Mouse (Mus musculus) intestine, postnatal 0 days (tissue): Measurements from ENCODE around the gene Ensa. TPM values are rescaled to one million over a fixed set of nuclear protein-coding genes. Genes with fewer than 3 reads are reported as not detected.

Experiments used
- ATAC-seq: fragments of 200-750 bp; cut with Nextera tagmentation; 2 replicates; pipeline ENCODE4 v1.8.0; 2017; ENCODE audit warnings: mild to moderate bottlenecking, moderate TSS enrichment, moderate library complexity
- H3K27ac ChIP-seq: fragments of 300-500 bp; sonication (generic); 2 replicates; pipeline ENCODE4 v1.5.1; 2014; ENCODE audit warnings: mild to moderate bottlenecking, low read depth, low read length, moderate library complexity
- H3K27me3 ChIP-seq: fragments of 300-500 bp; sonication (generic); replicated peaks from 2 replicates; pipeline ENCODE4 v1.6.1; 2014; ENCODE audit warnings: low read length, mixed read lengths; ENCODE audit not compliant: control insufficient read depth, insufficient read depth
- H3K36me3 ChIP-seq: fragments of 300-500 bp; sonication (generic); 2 replicates; pipeline ENCODE4 v1.6.1; 2014; ENCODE audit warnings: mild to moderate bottlenecking, moderate library complexity; ENCODE audit not compliant: control insufficient read depth, insufficient read depth
- H3K4me1 ChIP-seq: fragments of 300-500 bp; sonication (generic); replicated peaks from 2 replicates; pipeline ENCODE4 v1.6.1; 2014; ENCODE audit warnings: antibody characterized with exemption, low read length, mixed read lengths; ENCODE audit not compliant: control insufficient read depth, insufficient read depth
- H3K4me2 ChIP-seq: fragments of 300-500 bp; sonication (generic); replicated peaks from 2 replicates; pipeline ENCODE4 v1.6.1; 2014; ENCODE audit warnings: low read depth, mild to moderate bottlenecking, moderate library complexity
- H3K4me3 ChIP-seq: fragments of 300-500 bp; sonication (generic); 2 replicates; pipeline ENCODE4 v1.5.1; 2014; ENCODE audit warnings: low read depth, low read length
- H3K9ac ChIP-seq: fragments of 300-500 bp; sonication (generic); 2 replicates; pipeline ENCODE4 v1.6.1; 2014; ENCODE audit warnings: mild to moderate bottlenecking, low read depth, low read length
- H3K9me3 ChIP-seq: fragments of 300-500 bp; sonication (generic); 2 replicates; pipeline ENCODE4 v1.6.1; 2016; ENCODE audit warnings: mixed run types; ENCODE audit not compliant: control insufficient read depth
- CTCF ChIP-seq: sonication (generic); IDR thresholded peaks from 2 replicates; pipeline ENCODE4 v1.5.1; 2016; ENCODE audit warnings: low read depth, mild to moderate bottlenecking, control low read depth, antibody characterized with exemption, moderate library complexity
- WGBS: fragments of 180-500 bp; shearing (Covaris S2); extraction: QIAGEN DNeasy Blood & Tissue Kit; methylation state at CpG from one replicate; pipeline ENCODE4 v1.1.7; 2014; 5-methylcytosine and 5-hydroxymethylcytosine counted together
- polyA plus RNA-seq: library from polyadenylated mRNA; unstranded; fragments of >200 nt; fragmentation: Nextera tagmentation; extraction: Ambion mirVana; gene quantifications from 2 replicates; pipeline ENCODE4 v1.2.1, GENCODE M21; 2015

The Ensa gene
- polyA plus RNA-seq, 1 experiment from 2014 or later: 44.0 TPM

DNA sequence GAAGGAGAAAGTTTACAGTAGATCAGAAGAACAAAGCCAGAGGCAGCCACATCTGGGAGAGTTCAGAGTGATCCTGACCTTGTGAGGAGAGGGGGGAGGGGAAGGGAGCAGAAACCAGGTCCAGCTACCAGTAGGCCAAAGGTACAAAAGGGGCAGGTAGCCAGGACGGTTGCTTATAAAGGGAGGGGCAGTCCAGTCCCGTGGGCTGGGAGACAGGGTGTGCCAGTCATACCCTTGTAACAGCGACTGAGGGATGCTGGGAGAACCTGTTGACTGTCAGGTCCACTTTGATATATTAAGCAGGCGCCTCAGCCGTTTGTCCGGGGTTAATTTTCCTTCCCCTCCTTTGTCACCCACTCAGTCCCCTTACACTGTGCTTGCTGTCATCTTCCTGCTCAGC, 50.0 kb downstream of the Ensa start:
- ATAC-seq: peak; percentile 78
- Histone ChIP-seq H3K27ac (peak overlapping the region; percentile 96), H3K4me1 (peaks cover 29% of the 10 kb centered on the region), H3K9ac (peak overlapping the region; percentile 12; the same call in 1 of the 2 replicates), H3K4me3 (no peak overlapping the region), H3K27me3 (no peaks in the 10 kb centered on the region), H3K4me2 (peak overlapping the region; percentile 59; the same call in 1 of the 2 replicates), H3K9me3 (no peaks in the 10 kb centered on the region), H3K36me3 (0 out of 2 replicates have a peak, but pooled peaks cover 10% of the 10 kb centered on the region)
- 1% methylated on average over 6 of the region's 6 CpGs for WGBS
- TF ChIP-seq CTCF: no peak

DNA sequence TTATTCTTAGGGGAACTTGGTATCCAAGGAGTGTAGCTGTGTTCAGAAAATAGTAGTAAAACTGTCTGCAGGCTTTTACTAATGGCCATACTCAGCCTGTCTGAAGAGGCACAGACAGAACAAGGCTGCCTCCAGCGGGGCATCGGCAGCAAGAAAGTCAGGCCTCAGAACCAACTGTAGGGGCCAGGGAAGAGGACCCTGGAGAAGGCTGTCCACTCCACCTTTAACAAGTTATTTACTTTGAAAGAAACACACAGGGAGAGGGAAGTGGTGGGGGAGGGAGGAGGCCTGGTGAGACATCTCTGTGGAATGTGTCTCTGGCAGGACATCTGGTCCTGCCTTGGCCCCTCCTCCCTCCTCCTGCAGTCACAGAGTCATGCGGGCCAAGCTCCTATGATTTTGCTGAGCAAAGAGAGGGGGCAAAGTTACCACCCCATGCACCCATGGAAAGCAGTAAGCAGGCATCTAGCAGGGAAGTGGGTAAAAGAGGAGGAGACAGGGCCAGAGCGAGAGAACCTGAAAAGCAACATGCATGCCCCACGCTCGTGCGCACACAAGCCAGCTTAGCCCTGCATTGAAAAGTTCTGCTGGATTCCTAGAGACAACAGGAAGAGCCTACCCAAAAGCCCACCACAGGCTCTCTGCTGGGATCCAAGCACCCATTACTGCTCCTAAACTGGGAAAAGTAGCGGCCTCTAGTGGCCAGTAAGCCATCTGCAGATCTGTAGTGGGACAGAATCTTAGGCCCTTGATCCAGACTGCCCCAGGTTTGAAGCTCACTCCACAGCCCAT, 50.7 kb downstream of the Ensa start:
- no peaks in the 10 kb centered on the region for H3K27me3 ChIP-seq
- H3K4me1 ChIP-seq: peaks cover 29% of the 10 kb centered on the region
- TF ChIP-seq CTCF: peak; percentile 91

DNA sequence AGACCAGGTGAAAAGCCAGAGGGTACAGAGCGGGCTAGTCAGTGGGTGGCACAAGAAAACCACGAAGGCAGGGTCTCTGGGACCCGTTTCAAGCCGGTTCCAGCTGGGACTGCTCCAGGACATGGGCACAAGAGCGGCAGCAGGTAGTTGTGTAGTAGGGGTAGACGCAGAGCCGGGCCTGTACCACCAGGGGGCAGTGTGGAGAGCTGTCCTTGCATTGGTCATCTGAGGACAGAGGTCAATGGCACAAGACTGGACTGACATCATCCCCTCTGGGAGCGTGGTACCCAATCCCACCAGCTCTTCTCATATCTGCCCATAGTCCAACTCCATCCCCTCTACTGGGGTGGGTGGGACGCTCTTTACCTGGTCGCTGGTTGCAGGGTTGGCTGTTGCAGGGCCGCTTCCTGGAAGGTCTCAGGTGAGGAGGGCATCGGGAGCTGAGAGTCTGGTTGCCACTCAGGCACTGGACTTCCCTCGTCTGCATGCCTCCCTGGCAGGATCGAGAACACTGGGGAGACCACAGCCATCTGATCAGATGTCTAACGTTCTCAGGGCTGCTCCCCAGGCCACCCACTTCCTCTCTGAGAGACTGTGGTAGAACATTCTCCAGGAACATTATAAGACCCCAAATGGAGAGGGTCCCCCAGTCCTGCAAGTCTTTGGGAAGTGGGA, 52.1 kb downstream of the Ensa start:
- Histone ChIP-seq H3K9me3 (no peaks in the 10 kb centered on the region), H3K9ac (no peak overlapping the region), H3K4me1 (peaks cover 29% of the 10 kb centered on the region), H3K27me3 (no peaks in the 10 kb centered on the region), H3K4me3 (no peak overlapping the region), H3K4me2 (no peak overlapping the region), H3K36me3 (peaks cover 6% of the 10 kb centered on the region; the same call in 1 of the 2 replicates), H3K27ac (peak overlapping the region; percentile 96)
- 71% methylated on average over 15 of the region's 15 CpGs for WGBS
- ATAC-seq: no peak
- peak; percentile 95 for TF ChIP-seq CTCF

More for the DNA sequence above, 50.7 kb downstream of the Ensa start:
- Histone ChIP-seq H3K9me3 (no peaks in the 10 kb centered on the region), H3K36me3 (0 out of 2 replicates have a peak, but pooled peaks cover 10% of the 10 kb centered on the region), H3K4me2 (peak overlapping the region; percentile 38), H3K4me3 (no peak overlapping the region), H3K27ac (peak overlapping the region; percentile 96), H3K9ac (no peak overlapping the region)
- peak; percentile 50 for ATAC-seq
- 17% methylated on average over 8 of the region's 8 CpGs for WGBS

DNA sequence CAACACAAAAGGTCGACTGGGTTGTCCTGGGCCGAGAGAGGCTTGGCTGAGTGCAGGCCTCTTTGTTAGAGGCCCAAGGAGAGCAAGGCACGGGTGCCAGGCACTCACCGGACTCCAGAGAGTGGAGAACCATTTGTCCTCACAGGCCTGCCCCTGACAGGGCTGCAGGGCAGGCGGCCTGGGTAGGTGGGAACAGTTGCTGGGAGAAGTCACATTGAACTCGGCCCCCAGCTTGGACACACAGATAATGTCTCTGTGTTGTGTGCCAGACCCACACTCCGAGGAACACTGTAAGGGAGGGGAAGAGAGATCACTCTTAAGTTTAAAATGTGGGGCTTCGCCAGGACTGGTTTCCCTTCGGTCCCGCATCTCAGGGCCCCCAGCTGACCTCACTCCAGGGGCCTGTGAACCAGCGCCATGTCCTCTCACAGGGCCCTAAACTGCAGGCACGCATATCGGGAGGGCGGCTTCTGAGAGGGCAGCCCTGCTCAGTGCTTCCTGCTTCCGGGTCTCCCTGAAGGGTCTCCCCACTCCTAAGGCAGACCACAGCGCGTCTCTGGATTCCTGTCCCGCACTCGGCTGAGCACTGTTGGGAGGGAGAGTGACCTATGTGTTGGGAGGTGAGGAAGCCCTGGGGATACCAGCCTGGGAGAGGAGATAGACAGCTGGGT, 52.8 kb downstream of the Ensa start:
- no peaks in the 10 kb centered on the region for H3K9me3 ChIP-seq
- H3K4me1 ChIP-seq: peaks cover 23% of the 10 kb centered on the region
- no peak overlapping the region for H3K4me3 ChIP-seq
- no peak overlapping the region for H3K4me2 ChIP-seq
- ATAC-seq: no peak
- H3K9ac ChIP-seq: no peak overlapping the region
- no peaks in the 10 kb centered on the region for H3K27me3 ChIP-seq
- no peak for TF ChIP-seq CTCF
- peaks cover 6% of the 10 kb centered on the region; the same call in 1 of the 2 replicates for H3K36me3 ChIP-seq
- WGBS: 88% methylated on average over 19 of the region's 19 CpGs
- H3K27ac ChIP-seq: no peak overlapping the region

DNA sequence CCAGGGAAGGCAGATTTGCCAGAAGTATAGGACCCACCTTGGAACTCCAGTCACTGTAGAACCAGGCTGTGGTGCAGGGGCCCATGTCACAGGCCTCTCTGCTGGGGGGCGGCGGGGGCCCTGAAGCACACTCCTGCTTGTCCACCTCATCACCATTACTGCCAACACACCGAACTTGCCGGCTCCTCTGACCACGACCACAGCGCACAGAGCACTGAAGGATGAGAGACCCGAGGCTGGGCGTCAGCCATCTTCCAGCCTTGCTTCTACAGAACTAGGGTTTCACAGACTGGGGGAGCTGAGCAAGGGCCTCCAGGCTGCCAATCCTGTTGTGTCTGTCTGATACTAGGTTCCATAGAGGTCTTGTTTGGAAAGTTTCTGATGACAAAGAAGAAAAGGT, 54.8 kb downstream of the Ensa start:
- TF ChIP-seq CTCF: no peak
- no peak overlapping the region for H3K4me3 ChIP-seq
- no peak overlapping the region for H3K27ac ChIP-seq
- no peak for ATAC-seq
- H3K4me1 ChIP-seq: peaks cover 8% of the 10 kb centered on the region; the same call in 1 of the 2 replicates
- peaks cover 6% of the 10 kb centered on the region; the same call in 1 of the 2 replicates for H3K36me3 ChIP-seq
- H3K9me3 ChIP-seq: no peaks in the 10 kb centered on the region
- H3K9ac ChIP-seq: no peak overlapping the region
- WGBS: 92% methylated on average over 8 of the region's 8 CpGs
- no peak overlapping the region for H3K4me2 ChIP-seq
- no peaks in the 10 kb centered on the region for H3K27me3 ChIP-seq

DNA sequence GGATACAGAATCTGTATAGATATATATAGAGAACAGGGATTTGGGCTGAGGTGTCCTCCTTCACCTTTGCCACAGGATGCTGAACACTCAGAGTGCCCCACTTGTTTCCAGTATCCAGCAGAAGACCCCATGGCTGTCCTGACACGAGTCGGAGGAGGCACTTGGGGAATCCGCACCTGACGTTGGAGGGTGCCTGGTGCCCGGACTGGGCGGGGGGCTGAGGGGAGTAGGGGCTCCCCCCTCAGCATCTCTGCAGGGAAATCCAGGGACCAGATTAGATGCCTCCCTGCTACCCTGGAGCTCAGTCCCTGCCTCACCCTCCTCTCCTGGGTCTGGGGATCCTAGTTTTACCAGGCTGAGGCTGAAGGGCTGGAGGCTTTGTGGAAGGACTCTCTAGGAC, 55.9 kb downstream of the Ensa start:
- H3K9me3 ChIP-seq: no peaks in the 10 kb centered on the region
- H3K4me2 ChIP-seq: no peak overlapping the region
- H3K9ac ChIP-seq: no peak overlapping the region
- no peak for ATAC-seq
- H3K27ac ChIP-seq: no peak overlapping the region
- WGBS: 88% methylated on average over 6 of the region's 6 CpGs
- no peaks in the 10 kb centered on the region for H3K27me3 ChIP-seq
- TF ChIP-seq CTCF: no peak
- peaks cover 1% of the 10 kb centered on the region; the same call in 1 of the 2 replicates for H3K4me1 ChIP-seq
- peaks cover 6% of the 10 kb centered on the region; the same call in 1 of the 2 replicates for H3K36me3 ChIP-seq
- no peak overlapping the region for H3K4me3 ChIP-seq
